Mouse (Mus musculus) olfactory bulb, adult 2 months (tissue): ENCODE data around the gene Nrgn. TPM values are rescaled to one million over a fixed set of nuclear protein-coding genes. Genes with fewer than 3 reads are reported as not detected.

Source experiments
- H3K27ac ChIP-seq: fragments of 200-500 bp; 2 replicates; pipeline ENCODE4 v1.5.1; 2012; ENCODE audit warnings: low read depth, low read length; ENCODE audit not compliant: insufficient read depth
- H3K4me1 ChIP-seq: fragments of 200-500 bp; 2 replicates; pipeline ENCODE4 v1.6.1; 2012; ENCODE audit warnings: low read length; ENCODE audit not compliant: control insufficient read depth, insufficient read depth
- H3K4me3 ChIP-seq: fragments of 200-500 bp; 2 replicates; pipeline ENCODE4 v1.5.1; 2012; ENCODE audit warnings: mild to moderate bottlenecking, low read depth, low read length, moderate library complexity; ENCODE audit not compliant: insufficient read depth
- CTCF ChIP-seq: fragments of 200-500 bp; IDR thresholded peaks from 2 replicates; pipeline ENCODE4 v1.5.1; 2012; ENCODE audit warnings: low read depth, mild to moderate bottlenecking, low read length, moderate library complexity; ENCODE audit not compliant: insufficient read depth
- POLR2A ChIP-seq: fragments of 200-500 bp; IDR thresholded peaks from 2 replicates; pipeline ENCODE4 v1.6.1; 2012; ENCODE audit warnings: mild to moderate bottlenecking, low read depth, low read length, moderate library complexity; ENCODE audit not compliant: insufficient read depth
- WGBS: fragments of 180-500 bp; shearing (Covaris S2); methylation state at CpG from one replicate; pipeline ENCODE4 v1.1.7; 2018; 5-methylcytosine and 5-hydroxymethylcytosine counted together
- polyA plus RNA-seq: library from polyadenylated mRNA; stranded (reverse); fragments of >200 nt; gene quantifications from 2 replicates; pipeline ENCODE4 v1.2.4, GENCODE M21; 2012; ENCODE audit warnings: low replicate concordance; ENCODE audit not compliant: missing spikeins, insufficient read depth, insufficient read length

Nrgn gene
- polyA plus RNA-seq, 1 experiment = not detected

DNA sequence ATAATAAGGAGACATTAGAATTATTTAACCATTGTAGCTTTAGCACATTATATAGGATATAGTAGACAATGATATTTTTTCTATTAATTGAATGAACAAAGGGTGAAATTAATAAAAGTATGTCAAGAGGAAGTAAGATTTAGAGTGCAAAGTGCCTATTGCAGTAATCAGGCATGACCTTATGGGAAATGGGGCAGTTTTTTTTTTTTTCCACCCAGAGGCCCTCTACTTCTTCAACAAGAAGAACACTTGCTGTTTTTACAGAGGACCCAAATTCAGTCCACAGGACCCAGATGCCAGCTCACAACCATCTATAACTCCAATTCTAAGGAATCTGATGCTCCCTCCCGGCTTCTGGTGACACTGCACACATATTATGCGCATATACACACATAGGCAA is 7.9 kb upstream of the Nrgn start:
- Histone ChIP-seq H3K4me3 (no peak overlapping the region), H3K4me1 (peaks cover 2% of the 10 kb centered on the region), H3K27ac (no peak overlapping the region)
- 89% methylated on average over 2 of the region's 2 CpGs for WGBS
- no peak for TF ChIP-seq POLR2A
- no peak for TF ChIP-seq CTCF

GRCm38 (mm10) chr9:37556366-37556765 is 3.7 kb upstream of the Nrgn start:
- WGBS = 63% methylated on average over 3 of the region's 3 CpGs
- no peak overlapping the region for H3K4me3 ChIP-seq
- TF ChIP-seq POLR2A (no peak), CTCF (no peak)
- no peak overlapping the region for H3K27ac ChIP-seq
- peaks cover 24% of the 10 kb centered on the region for H3K4me1 ChIP-seq

DNA sequence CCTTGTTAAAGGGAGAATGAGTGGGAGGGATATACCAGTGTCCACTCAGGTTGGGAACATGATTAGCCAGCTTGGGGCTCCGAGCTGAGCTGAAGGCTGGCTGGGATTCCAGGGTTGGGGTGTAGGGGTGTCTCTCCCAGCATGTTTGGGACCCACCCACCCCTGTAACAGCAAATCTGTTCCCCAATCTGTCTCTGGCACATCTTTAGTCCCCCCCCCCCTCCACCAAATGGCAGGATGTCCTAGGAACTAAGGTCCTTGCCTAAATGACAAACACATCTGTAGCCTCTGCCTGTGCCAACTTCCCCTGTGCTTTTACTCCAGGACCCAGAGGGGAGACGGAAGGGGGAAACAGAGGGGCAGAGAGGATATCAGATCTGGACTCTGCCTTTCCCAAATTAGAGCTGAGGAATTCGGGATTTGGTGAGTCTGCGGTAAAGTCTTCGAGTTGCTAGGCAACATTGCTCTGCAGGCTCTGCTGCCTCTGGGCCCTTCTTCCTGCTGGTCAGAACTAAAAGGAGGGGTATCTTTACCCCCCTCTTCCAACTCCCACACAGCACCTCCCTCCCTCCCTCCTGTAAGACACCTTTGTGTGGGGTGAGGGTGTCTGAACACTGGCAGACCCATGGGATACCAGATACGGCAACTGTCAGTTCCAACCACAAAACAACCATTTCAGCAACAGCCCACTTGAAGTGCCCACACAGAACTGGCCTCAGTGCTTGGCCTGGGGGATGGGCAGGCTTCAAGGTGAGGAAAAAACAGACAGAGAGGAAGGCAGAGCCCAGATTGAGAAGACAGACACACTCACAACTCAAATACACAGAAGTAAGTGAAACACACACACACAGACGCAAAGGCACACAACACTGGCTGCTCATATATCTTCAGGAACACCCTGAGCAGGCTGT is 2.4 kb upstream of the Nrgn start, which contains the start of gene Siae:
Siae (plus strand) TSS at position 861 of the 911 bp plus-strand sequence.
- Histone ChIP-seq H3K4me1 (peaks cover 24% of the 10 kb centered on the region), H3K4me3 (no peak within 1 kb of the TSS)
- WGBS = 35% methylated on average over 7 of the region's 7 CpGs

GRCm38 (mm10) chr9:37554279-37554678 is 1.6 kb upstream of the Nrgn start:
- WGBS = 95% methylated on average over 1 of the region's 1 CpGs
- TF ChIP-seq CTCF (no peak), POLR2A (no peak)
- Histone ChIP-seq H3K4me1 (peaks cover 24% of the 10 kb centered on the region), H3K4me3 (no peak overlapping the region), H3K27ac (no peak overlapping the region)

More for the DNA sequence above, 2.4 kb upstream of the Nrgn start, which contains the start of gene Siae:
- no peak for TF ChIP-seq POLR2A
- H3K27ac ChIP-seq = no peak within 1 kb of the TSS

GRCm38 (mm10) chr9:37551751-37552531 is 763 bp downstream of the Nrgn start:
- 4% methylated on average over 23 of the region's 23 CpGs for WGBS
- TF ChIP-seq CTCF (no peak), POLR2A (no peak)
- Histone ChIP-seq H3K4me1 (peaks cover 24% of the 10 kb centered on the region), H3K27ac (peak overlapping the region; percentile 28), H3K4me3 (peak overlapping the region; percentile 61)

DNA sequence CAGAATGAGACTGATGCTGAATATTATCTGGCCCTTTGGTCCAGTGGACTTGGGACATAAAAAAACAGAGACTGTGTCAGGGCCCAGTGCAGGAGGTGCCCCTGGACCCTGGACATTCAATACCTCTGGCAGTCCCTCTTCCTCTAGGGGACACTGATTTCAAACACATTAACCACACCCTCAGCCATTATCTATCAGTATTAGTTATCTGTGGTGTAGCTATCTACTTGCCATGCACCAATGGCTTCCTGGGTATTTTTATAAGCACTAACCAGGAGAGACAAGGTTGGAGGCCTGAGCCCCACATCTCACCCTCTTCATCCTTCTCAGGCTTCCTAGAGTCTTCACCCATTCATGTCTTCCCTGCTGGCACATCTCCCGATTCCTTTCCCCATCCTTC is 2.3 kb downstream of the Nrgn start:
- peaks cover 21% of the 10 kb centered on the region for H3K4me1 ChIP-seq
- H3K27ac ChIP-seq = no peak overlapping the region
- TF ChIP-seq POLR2A = no peak
- no peak for TF ChIP-seq CTCF
- 61% methylated on average over 1 of the region's 1 CpGs for WGBS
- H3K4me3 ChIP-seq = peak overlapping the region; percentile 25; the same call in 1 of the 2 replicates

DNA sequence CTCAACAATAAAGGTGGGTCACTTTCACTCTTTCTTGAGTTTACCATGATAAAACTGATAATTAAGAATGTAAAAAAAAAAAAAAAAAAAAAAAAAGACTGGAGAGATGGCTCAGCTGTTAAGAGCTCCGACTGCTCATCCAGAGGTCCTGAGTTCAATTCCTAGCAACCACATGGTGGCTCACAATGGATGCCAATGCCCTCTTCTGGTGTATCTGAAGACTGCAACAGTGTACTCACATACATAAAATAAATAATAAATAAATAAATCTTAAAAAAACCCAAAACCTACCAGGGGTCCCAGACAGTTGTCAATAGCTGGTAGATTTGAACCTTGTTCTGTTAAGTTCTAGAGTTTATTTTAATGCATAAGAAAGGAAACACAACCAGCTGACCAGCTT is 5.8 kb downstream of the Nrgn start:
- peaks cover 14% of the 10 kb centered on the region for H3K4me1 ChIP-seq
- 75% methylated on average over 1 of the region's 1 CpGs for WGBS
- no peak overlapping the region for H3K27ac ChIP-seq
- TF ChIP-seq CTCF (no peak), POLR2A (no peak)
- H3K4me3 ChIP-seq = no peak overlapping the region

DNA sequence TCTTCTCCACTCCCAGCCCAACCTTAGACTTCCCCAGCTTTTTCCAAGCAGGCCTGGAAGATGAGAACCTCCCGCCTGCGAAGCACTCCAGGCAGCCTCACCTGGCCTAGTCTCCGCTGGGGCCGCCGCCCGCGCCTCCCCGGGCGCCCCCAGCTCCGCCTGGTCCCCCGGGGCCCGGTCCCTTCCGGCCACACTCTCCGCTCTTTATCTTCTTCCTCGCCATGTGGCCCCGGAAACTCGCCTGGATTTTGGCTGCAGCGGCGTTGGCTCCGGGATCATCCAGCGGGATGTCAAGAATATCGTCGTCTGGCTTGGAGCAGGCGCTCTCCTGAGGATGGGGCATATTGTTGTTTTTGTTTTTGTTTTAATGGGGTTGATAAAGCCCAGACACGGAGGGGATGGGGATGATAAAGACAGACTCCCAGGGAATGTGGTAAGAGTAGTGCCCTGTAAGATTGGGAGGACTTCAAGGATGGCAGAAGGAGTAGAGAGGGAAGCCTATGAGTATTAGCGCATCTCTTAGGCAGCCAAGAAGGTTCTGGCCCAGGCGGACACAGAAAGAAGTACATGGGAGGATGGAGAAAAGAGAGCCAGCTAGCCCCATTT is 6.8 kb downstream of the Nrgn start:
- Histone ChIP-seq H3K4me3 (no peak overlapping the region), H3K4me1 (peaks cover 12% of the 10 kb centered on the region), H3K27ac (no peak overlapping the region)
- 57% methylated on average over 27 of the region's 27 CpGs for whole genome bisulfite sequencing
- TF ChIP-seq CTCF (no peak), POLR2A (no peak)
